Mouse (Mus musculus): ENCODE measurements at regions not wholly inside any gene's neighbourhood (a gene's known extent, or its start where the extent isn't known, plus 50 kb on each side); places are given as distances from the start of the nearest gene placed in this dataset.

DNA sequence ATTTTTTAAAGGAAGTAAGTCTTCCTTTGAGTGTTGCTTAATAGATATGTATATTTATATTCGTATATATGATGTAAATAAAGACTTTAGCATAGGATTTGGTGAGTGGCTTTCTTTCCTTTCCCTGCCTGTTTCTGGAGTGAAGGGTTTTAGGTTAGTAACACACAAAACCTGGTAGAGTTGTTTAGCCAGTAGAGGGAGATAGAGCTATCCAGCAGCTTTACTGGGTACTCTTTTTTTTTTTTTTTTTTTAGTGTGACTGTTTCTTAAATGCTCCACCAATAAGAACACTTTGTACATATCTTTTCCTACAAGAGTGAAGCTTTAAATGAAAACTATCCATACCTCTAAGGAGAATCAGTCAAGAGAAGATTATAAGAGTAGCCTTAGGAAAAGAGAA is 333.3 kb downstream of the Fbxo8 start:
- no peak overlapping the region for H3K4me3 ChIP-seq (replicated peaks; ENCODE audit: low read depth, low read length)
- H3K27me3 ChIP-seq (ENCODE audit: control insufficient read depth, insufficient read depth, low read length) = no peaks in the 10 kb centered on the region
- ATAC-seq (ENCODE audit: low FRiP score, low TSS enrichment) (no peak), DNase-seq (peak; percentile 68)
- H3K4me2 ChIP-seq (ENCODE audit: low read length) = no peak overlapping the region
- H3K27ac ChIP-seq (replicated peaks; ENCODE audit: low read depth, low read length) = no peak overlapping the region
- H3K4me1 ChIP-seq (ENCODE audit: control insufficient read depth, insufficient read depth, low read length) = no peaks in the 10 kb centered on the region
- WGBS = 25% methylated on average over 1 of the region's 1 CpGs
- H3K9ac ChIP-seq (replicated peaks; ENCODE audit: low read length) = no peak overlapping the region
- no peaks in the 10 kb centered on the region for H3K36me3 ChIP-seq (ENCODE audit: control insufficient read depth, insufficient read depth, low read length)
- H3K9me3 ChIP-seq (ENCODE audit: control insufficient read depth, low read length) = no peaks in the 10 kb centered on the region

DNA sequence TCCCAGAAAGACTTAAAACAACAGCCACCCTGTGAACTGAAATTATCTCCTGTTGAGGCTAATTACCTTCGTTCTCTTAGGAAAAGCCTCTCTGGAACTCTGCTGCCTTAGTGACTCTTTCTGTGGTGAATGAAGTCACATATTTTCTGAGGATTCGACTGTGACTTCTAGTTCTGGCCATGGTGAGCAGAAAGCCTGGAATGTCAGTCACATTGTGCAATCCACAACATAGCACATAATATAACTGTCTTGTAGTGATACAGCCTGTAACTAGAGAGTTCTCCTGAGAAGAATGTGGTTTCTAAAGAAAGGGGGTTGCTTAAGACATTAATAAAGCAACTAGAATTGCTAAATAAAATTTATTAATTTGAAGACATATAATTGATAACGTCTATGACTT is 342.7 kb downstream of the Fbxo8 start:
- DNase-seq (no peak), ATAC-seq (ENCODE audit: low FRiP score, low TSS enrichment) (no peak)
- 70% methylated on average over 3 of the region's 3 CpGs for WGBS

DNA sequence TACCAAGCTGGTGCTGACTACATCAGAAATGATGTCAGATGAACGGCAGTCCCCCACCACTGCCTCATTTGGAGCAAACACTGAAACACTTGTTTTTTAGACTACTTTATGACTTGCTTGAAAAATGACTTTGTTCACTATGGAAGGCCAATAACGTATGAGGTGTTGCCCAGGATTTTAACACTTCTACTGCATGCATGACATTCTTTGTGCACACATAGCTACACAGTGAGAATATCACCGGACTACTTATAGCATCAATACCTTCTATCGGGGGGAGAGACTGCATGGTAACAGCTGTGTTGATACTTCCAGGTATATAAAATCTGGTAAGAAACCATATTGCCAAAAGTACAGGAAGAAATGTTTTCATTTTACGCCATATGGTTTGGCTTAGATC is 364.5 kb downstream of the Fbxo8 start:
- ATAC-seq (ENCODE audit: low FRiP score, low TSS enrichment) (no peak), DNase-seq (no peak)
- no peaks in the 10 kb centered on the region for H3K27me3 ChIP-seq (ENCODE audit: control insufficient read depth, insufficient read depth, low read length)
- 95% methylated on average over 5 of the region's 5 CpGs for WGBS
- no peaks in the 10 kb centered on the region for H3K9me3 ChIP-seq (ENCODE audit: control insufficient read depth, low read length)
- no peaks in the 10 kb centered on the region for H3K4me1 ChIP-seq (ENCODE audit: control insufficient read depth, insufficient read depth, low read length)
- no peak overlapping the region for H3K4me3 ChIP-seq (replicated peaks; ENCODE audit: low read depth, low read length)
- H3K27ac ChIP-seq (replicated peaks; ENCODE audit: low read depth, low read length) = no peak overlapping the region
- H3K4me2 ChIP-seq (ENCODE audit: low read length) = no peak overlapping the region
- no peaks in the 10 kb centered on the region for H3K36me3 ChIP-seq (ENCODE audit: control insufficient read depth, insufficient read depth, low read length)
- no peak overlapping the region for H3K9ac ChIP-seq (replicated peaks; ENCODE audit: low read length)

More for the DNA sequence above, 342.7 kb downstream of the Fbxo8 start:
- H3K36me3 ChIP-seq (ENCODE audit: control insufficient read depth, insufficient read depth, low read length) = no peaks in the 10 kb centered on the region
- no peaks in the 10 kb centered on the region for H3K9me3 ChIP-seq (ENCODE audit: control insufficient read depth, low read length)
- no peak overlapping the region for H3K27ac ChIP-seq (replicated peaks; ENCODE audit: low read depth, low read length)
- H3K27me3 ChIP-seq (ENCODE audit: control insufficient read depth, insufficient read depth, low read length) = no peaks in the 10 kb centered on the region
- no peak overlapping the region for H3K4me3 ChIP-seq (replicated peaks; ENCODE audit: low read depth, low read length)
- H3K4me2 ChIP-seq (ENCODE audit: low read length) = no peak overlapping the region
- H3K4me1 ChIP-seq (ENCODE audit: control insufficient read depth, insufficient read depth, low read length) = no peaks in the 10 kb centered on the region
- no peak overlapping the region for H3K9ac ChIP-seq (replicated peaks; ENCODE audit: low read length)

DNA sequence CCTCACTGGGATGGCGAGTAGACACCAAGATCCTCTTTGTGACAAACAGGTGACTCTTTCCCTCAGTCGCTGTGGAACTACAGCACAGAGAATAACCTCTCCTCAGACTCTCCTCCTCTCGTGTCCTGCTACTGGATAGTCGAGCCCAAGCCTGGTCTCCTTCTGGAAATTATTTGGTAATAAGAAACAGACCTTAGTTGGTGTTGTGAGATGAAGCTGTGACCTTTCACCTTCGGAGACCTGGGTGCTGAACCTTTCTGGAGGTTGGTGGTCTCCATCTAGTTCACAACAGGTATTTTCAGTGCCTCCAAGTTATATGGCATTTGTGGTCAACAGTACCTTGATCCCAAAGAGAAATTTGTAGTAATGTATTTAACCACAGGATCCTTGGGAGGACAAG is 365.1 kb downstream of the Fbxo8 start:
- DNase-seq (no peak), ATAC-seq (ENCODE audit: low FRiP score, low TSS enrichment) (no peak)
- Histone ChIP-seq H3K4me1 (ENCODE audit: control insufficient read depth, insufficient read depth, low read length) (no peaks in the 10 kb centered on the region), H3K4me3 (replicated peaks; ENCODE audit: low read depth, low read length) (no peak overlapping the region), H3K27me3 (ENCODE audit: control insufficient read depth, insufficient read depth, low read length) (no peaks in the 10 kb centered on the region), H3K4me2 (ENCODE audit: low read length) (no peak overlapping the region), H3K27ac (replicated peaks; ENCODE audit: low read depth, low read length) (no peak overlapping the region), H3K9me3 (ENCODE audit: control insufficient read depth, low read length) (no peaks in the 10 kb centered on the region), H3K9ac (replicated peaks; ENCODE audit: low read length) (no peak overlapping the region), H3K36me3 (ENCODE audit: control insufficient read depth, insufficient read depth, low read length) (no peaks in the 10 kb centered on the region)
- 86% methylated on average over 5 of the region's 5 CpGs for WGBS

DNA sequence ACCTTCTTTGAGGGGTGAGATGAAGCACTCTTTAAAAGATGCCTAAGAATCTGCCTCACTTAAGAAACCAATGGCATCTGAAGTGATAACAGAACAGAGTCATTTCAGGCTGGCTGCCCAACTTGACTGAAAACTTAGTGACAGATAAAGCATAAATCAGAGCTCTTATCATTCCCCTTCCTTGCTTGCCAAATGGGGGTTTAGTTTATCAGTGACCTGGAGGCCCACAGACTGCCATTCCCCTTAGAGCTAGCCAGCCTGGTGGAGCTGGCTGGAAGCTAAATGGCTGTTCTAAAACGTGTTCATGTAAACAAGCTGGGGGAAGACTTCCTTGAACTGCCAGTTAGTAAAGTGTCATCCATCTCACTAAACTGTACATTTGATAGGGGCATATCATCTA is 373.8 kb downstream of the Fbxo8 start:
- DNase-seq (no peak), ATAC-seq (ENCODE audit: low FRiP score, low TSS enrichment) (no peak)
- WGBS = 27% methylated on average over 1 of the region's 1 CpGs
- Histone ChIP-seq H3K9me3 (ENCODE audit: control insufficient read depth, low read length) (no peaks in the 10 kb centered on the region), H3K27ac (replicated peaks; ENCODE audit: low read depth, low read length) (no peak overlapping the region), H3K27me3 (ENCODE audit: control insufficient read depth, insufficient read depth, low read length) (no peaks in the 10 kb centered on the region), H3K9ac (replicated peaks; ENCODE audit: low read length) (no peak overlapping the region), H3K4me3 (replicated peaks; ENCODE audit: low read depth, low read length) (no peak overlapping the region), H3K4me2 (ENCODE audit: low read length) (no peak overlapping the region), H3K4me1 (ENCODE audit: control insufficient read depth, insufficient read depth, low read length) (no peaks in the 10 kb centered on the region), H3K36me3 (ENCODE audit: control insufficient read depth, insufficient read depth, low read length) (no peaks in the 10 kb centered on the region)

DNA sequence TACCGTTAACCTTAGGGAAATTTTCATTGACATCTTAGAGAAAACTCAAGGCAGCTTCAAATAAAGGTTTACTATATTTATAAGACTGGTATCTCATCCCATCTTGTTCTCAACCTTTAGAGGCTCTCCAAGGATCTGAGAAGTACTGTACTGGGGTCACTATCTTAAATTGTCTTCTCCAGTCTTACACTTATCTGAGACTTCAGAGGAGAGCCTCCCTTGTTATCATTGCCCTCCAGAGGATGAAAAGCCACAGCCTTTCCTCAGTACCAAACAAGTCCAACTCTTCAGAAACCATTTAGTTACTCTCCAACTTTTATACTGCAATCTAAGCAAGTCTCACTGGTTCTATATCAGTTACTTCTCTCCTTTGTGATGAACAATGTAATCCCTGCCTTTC is 376.3 kb downstream of the Fbxo8 start:
- Histone ChIP-seq H3K4me2 (ENCODE audit: low read length) (no peak overlapping the region), H3K36me3 (ENCODE audit: control insufficient read depth, insufficient read depth, low read length) (no peaks in the 10 kb centered on the region), H3K27ac (replicated peaks; ENCODE audit: low read depth, low read length) (no peak overlapping the region), H3K4me1 (ENCODE audit: control insufficient read depth, insufficient read depth, low read length) (no peaks in the 10 kb centered on the region), H3K9ac (replicated peaks; ENCODE audit: low read length) (no peak overlapping the region), H3K4me3 (replicated peaks; ENCODE audit: low read depth, low read length) (no peak overlapping the region), H3K9me3 (ENCODE audit: control insufficient read depth, low read length) (no peaks in the 10 kb centered on the region), H3K27me3 (ENCODE audit: control insufficient read depth, insufficient read depth, low read length) (no peaks in the 10 kb centered on the region)
- ATAC-seq (ENCODE audit: low FRiP score, low TSS enrichment) = no peak
- no peak for DNase-seq
- 93% methylated on average over 1 of the region's 1 CpGs for WGBS

DNA sequence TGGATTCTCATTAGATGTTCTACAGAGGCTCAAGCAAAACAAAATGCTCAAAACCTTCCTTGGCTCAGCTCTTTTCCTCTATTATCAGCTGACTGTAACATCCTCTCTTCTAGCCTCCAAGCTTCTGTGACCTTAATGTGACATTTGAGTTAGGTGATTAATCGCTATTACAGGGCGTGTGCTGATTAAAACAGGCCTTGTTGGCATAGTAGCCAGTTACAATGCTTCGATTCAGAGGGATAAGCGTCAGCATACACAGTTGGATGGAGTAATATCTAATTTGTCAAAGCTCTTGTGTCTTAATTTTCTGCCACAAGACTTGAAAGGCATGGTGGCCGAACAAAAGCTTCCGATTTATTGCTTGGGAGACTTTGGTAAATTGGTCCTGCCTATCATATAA is 378.2 kb downstream of the Fbxo8 start:
- H3K9ac ChIP-seq (replicated peaks; ENCODE audit: low read length) = no peak overlapping the region
- WGBS = 53% methylated on average over 6 of the region's 6 CpGs
- no peaks in the 10 kb centered on the region for H3K9me3 ChIP-seq (ENCODE audit: control insufficient read depth, low read length)
- DNase-seq (peak; percentile 3), ATAC-seq (ENCODE audit: low FRiP score, low TSS enrichment) (no peak)
- no peak overlapping the region for H3K27ac ChIP-seq (replicated peaks; ENCODE audit: low read depth, low read length)
- H3K4me2 ChIP-seq (ENCODE audit: low read length) = no peak overlapping the region
- no peaks in the 10 kb centered on the region for H3K36me3 ChIP-seq (ENCODE audit: control insufficient read depth, insufficient read depth, low read length)
- H3K4me3 ChIP-seq (replicated peaks; ENCODE audit: low read depth, low read length) = no peak overlapping the region
- H3K27me3 ChIP-seq (ENCODE audit: control insufficient read depth, insufficient read depth, low read length) = no peaks in the 10 kb centered on the region
- H3K4me1 ChIP-seq (ENCODE audit: control insufficient read depth, insufficient read depth, low read length) = no peaks in the 10 kb centered on the region

DNA sequence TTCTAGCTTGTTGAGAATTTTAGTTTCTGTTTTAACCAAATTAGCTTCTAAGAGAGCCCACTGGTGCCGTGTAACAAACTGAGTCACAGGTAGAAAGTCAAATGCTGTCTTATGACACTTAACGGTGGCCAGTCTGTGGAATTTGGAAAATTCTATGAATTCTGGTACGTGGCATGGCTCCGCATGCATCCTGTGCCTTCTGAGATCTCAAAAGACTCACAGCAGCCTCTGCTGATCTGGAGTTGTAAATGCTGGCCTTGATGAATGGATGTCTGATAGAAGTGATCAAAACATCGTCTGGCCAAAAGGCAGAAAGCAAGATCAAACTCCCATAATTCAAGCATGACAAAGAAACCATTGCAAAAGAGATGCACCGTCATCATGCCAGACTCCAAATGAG is 381.5 kb downstream of the Fbxo8 start:
- Histone ChIP-seq H3K9me3 (ENCODE audit: control insufficient read depth, low read length) (no peaks in the 10 kb centered on the region), H3K4me3 (replicated peaks; ENCODE audit: low read depth, low read length) (no peak overlapping the region), H3K36me3 (ENCODE audit: control insufficient read depth, insufficient read depth, low read length) (no peaks in the 10 kb centered on the region), H3K27me3 (ENCODE audit: control insufficient read depth, insufficient read depth, low read length) (no peaks in the 10 kb centered on the region), H3K4me2 (ENCODE audit: low read length) (no peak overlapping the region), H3K9ac (replicated peaks; ENCODE audit: low read length) (no peak overlapping the region), H3K4me1 (ENCODE audit: control insufficient read depth, insufficient read depth, low read length) (no peaks in the 10 kb centered on the region), H3K27ac (replicated peaks; ENCODE audit: low read depth, low read length) (no peak overlapping the region)
- 76% methylated on average over 6 of the region's 6 CpGs for WGBS
- ATAC-seq (ENCODE audit: low FRiP score, low TSS enrichment) (no peak), DNase-seq (no peak)

DNA sequence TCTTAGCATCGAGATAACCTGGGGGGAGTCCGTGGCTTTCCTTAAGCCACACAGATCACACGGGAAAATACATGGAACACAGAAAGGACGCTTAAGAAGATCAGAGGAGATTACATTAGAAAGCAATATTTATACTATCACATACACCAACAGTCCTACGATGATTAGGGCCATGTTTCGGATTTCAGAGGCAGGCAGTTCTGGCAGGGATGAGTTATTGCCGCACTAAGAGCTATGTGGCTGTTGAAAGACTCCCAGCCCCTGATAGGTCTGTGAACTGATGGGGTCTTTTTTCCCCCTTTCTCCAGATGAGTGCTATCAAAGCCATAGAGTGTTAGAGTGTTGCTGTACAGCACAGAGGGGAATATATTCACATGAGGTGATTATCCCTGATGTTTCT is 358.6 kb upstream of the Hand2 start:
- H3K4me2 ChIP-seq (ENCODE audit: low read length) = no peak overlapping the region
- H3K27me3 ChIP-seq (ENCODE audit: control insufficient read depth, insufficient read depth, low read length) = no peaks in the 10 kb centered on the region
- no peak overlapping the region for H3K9ac ChIP-seq (replicated peaks; ENCODE audit: low read length)
- DNase-seq (no peak), ATAC-seq (ENCODE audit: low FRiP score, low TSS enrichment) (no peak)
- H3K4me1 ChIP-seq (ENCODE audit: control insufficient read depth, insufficient read depth, low read length) = no peaks in the 10 kb centered on the region
- H3K4me3 ChIP-seq (replicated peaks; ENCODE audit: low read depth, low read length) = no peak overlapping the region
- H3K36me3 ChIP-seq (ENCODE audit: control insufficient read depth, insufficient read depth, low read length) = no peaks in the 10 kb centered on the region
- WGBS = 83% methylated on average over 7 of the region's 7 CpGs
- H3K9me3 ChIP-seq (ENCODE audit: control insufficient read depth, low read length) = no peaks in the 10 kb centered on the region
- no peak overlapping the region for H3K27ac ChIP-seq (replicated peaks; ENCODE audit: low read depth, low read length)

Data from midbrain, embryonic 14.5 days (tissue).